Mouse (Mus musculus) T-helper 2 cell (primary cell): ENCODE data around the gene Cdk14.

Experiments used
- in situ Hi-C: fragments of 300-600 bp; cut with MboI, MseI; formaldehyde crosslinking; loops from one replicate; pipeline ENCODE4 v1.15.1; 2025; ENCODE audit warnings: high pct_unique_total_duplicates

Cdk14 gene

GRCm38 (mm10) chr5:4813357-4813756, 606.8 kb downstream of the Cdk14 start:
- in situ Hi-C loops, result no loop called here

- in situ Hi-C loops, result no loop called here
Measured at GRCm38 (mm10) chr5:4812036-4812729, 607.9 kb downstream of the Cdk14 start.

- in situ Hi-C loops, result no loop called here
Measured at GRCm38 (mm10) chr5:4805228-4805627, 614.9 kb downstream of the Cdk14 start.

GRCm38 (mm10) chr5:4803708-4804107, 616.4 kb downstream of the Cdk14 start:
- in situ Hi-C loops, result no loop called here

- in situ Hi-C loops, result no loop called here
Measured at GRCm38 (mm10) chr5:4801971-4802370, 618.1 kb downstream of the Cdk14 start.

- in situ Hi-C loops, result no loop called here
Measured at GRCm38 (mm10) chr5:4801096-4801850, 618.8 kb downstream of the Cdk14 start.

- in situ Hi-C loops, result no loop called here
Measured at GRCm38 (mm10) chr5:4791219-4791618, 628.9 kb downstream of the Cdk14 start.

GRCm38 (mm10) chr5:4790265-4790664, 629.8 kb downstream of the Cdk14 start:
- in situ Hi-C loops, result no loop called here

- in situ Hi-C loops, result no loop called here
Measured at GRCm38 (mm10) chr5:4788484-4788883, 631.6 kb downstream of the Cdk14 start.

- in situ Hi-C loops, result no loop called here
Measured at GRCm38 (mm10) chr5:4786816-4787215, 633.3 kb downstream of the Cdk14 start.

GRCm38 (mm10) chr5:4778274-4778673, 641.8 kb downstream of the Cdk14 start:
- in situ Hi-C loops, result loop anchor here (5.0 kb wide), 1 partner anchor 44 kb away; no protein-coding TSS in a partner anchor

- in situ Hi-C loops, result loop anchor here (5.0 kb wide), 1 partner anchor 46 kb away; no protein-coding TSS in a partner anchor
Measured at GRCm38 (mm10) chr5:4776495-4776894, 643.6 kb downstream of the Cdk14 start.

- in situ Hi-C loops, result no loop called here
Measured at GRCm38 (mm10) chr5:4773090-4773772, 646.9 kb downstream of the Cdk14 start.

GRCm38 (mm10) chr5:4770609-4771008, 649.5 kb downstream of the Cdk14 start:
- in situ Hi-C loops, result no loop called here

- in situ Hi-C loops, result no loop called here
Measured at GRCm38 (mm10) chr5:4767896-4768295, 652.2 kb downstream of the Cdk14 start.

- in situ Hi-C loops, result no loop called here
Measured at GRCm38 (mm10) chr5:4766719-4767118, 653.4 kb downstream of the Cdk14 start.

GRCm38 (mm10) chr5:4761891-4762290, 658.2 kb downstream of the Cdk14 start:
- in situ Hi-C loops, result no loop called here

- in situ Hi-C loops, result no loop called here
Measured at GRCm38 (mm10) chr5:4758331-4759080, 661.6 kb downstream of the Cdk14 start.

- in situ Hi-C loops, result no loop called here
Measured at GRCm38 (mm10) chr5:4757902-4758301, 662.2 kb downstream of the Cdk14 start, which contains the start of gene Fzd1. Gene Fzd1, minus strand, starts transcription at chr5:4758035.

GRCm38 (mm10) chr5:4756871-4757711, 663.0 kb downstream of the Cdk14 start:
- in situ Hi-C loops, result no loop called here
